30 mouse cellular contexts compared by ENCODE assay signal in the genomic region with DNA sequence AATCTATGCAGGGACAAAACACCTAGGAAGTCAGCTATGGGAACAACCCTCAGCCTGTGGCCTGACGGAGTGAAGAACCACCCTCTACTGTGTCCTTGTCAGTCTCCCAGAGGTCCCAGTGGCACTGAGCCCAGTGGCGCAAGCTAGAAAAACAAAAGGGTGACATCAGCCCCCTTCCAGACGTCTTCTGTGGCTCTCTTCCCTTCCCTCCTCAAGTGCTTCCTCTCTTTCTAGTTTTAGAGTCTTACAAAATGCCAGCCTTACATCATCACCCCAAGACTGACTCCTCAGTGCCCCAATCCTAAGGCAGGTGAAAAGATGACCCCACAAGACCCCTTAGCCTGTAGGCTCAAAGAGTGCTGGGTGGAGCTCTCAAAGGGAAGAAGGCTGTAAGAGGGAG. TPM values are rescaled to one million over a fixed set of nuclear protein-coding genes. Genes with fewer than 3 reads are reported as not detected.
"Had no signal": no experiment of that assay in that cellular context is flagged by ENCODE, and none has a peak within 500 bp of the region (broad histone marks: within the 10 kb centered on the region; RNA-seq: fewer than 3 reads in every experiment).

No protein-coding gene starts in this region.

- H3K4me3 ChIP-seq: heart, adult 2 months; heart, embryonic 13.5 days; heart, embryonic 15.5 days; kidney, embryonic 15.5 days; limb, embryonic 13.5 days; limb, embryonic 15.5 days; liver, embryonic 12.5 days had no signal

- H3K27ac ChIP-seq: heart, adult 2 months; heart, embryonic 13.5 days; heart, embryonic 15.5 days; hindbrain, embryonic 14.5 days; kidney, embryonic 15.5 days; kidney, postnatal 0 days; limb, embryonic 13.5 days; limb, embryonic 15.5 days; liver, embryonic 12.5 days; liver, embryonic 14.5 days had no signal

- ATAC-seq: intestine, embryonic 16.5 days; liver, embryonic 12.5 days had no signal

- H3K9me3 ChIP-seq: heart, embryonic 13.5 days; heart, embryonic 15.5 days; kidney, embryonic 15.5 days; limb, embryonic 13.5 days; limb, embryonic 15.5 days; liver, embryonic 12.5 days had no signal

- DNase-seq: gastrocnemius, postnatal 10 days; gastrocnemius, postnatal 25 days; heart, adult 11 months; heart, adult 2 months; heart, postnatal 14 days; heart, postnatal 36 days; kidney, adult 11 months; kidney, adult 2 months; kidney, adult 9 months; kidney, postnatal 14 days; kidney, postnatal 36 days had no signal

- H3K4me2 ChIP-seq: heart, embryonic 11.5 days; heart, embryonic 13.5 days; heart, embryonic 15.5 days; hindbrain, embryonic 14.5 days; kidney, embryonic 15.5 days; limb, embryonic 13.5 days; limb, embryonic 15.5 days; liver, embryonic 12.5 days had no signal

- H3K36me3 ChIP-seq: heart, embryonic 13.5 days; heart, embryonic 15.5 days; kidney, embryonic 15.5 days; limb, embryonic 13.5 days; limb, embryonic 15.5 days; liver, embryonic 12.5 days had no signal

- H3K4me1 ChIP-seq: heart, embryonic 13.5 days; heart, embryonic 15.5 days; liver, embryonic 12.5 days had no signal

- H3K9ac ChIP-seq: heart, embryonic 13.5 days; heart, embryonic 15.5 days; hindbrain, embryonic 14.5 days; kidney, embryonic 15.5 days; limb, embryonic 13.5 days; limb, embryonic 15.5 days; liver, embryonic 12.5 days; liver, embryonic 14.5 days had no signal

RNA-seq across cellular contexts. Expression of a gene that starts 20.1 kb away (rescaled TPM):
- total RNA-seq: gastrocnemius, adult 18-20 months; gastrocnemius, postnatal 25 days; gastrocnemius, postnatal 4 days; heart, adult 2 months; heart, postnatal 14 days; heart, postnatal 36 days; hematopoietic stem cell, adult 5-6 weeks; liver, adult 2 months had no signal
- polyA plus RNA-seq: heart, adult 2 months; heart, embryonic 13.5 days; heart, embryonic 15.5 days; heart, postnatal 0 days; intestine, embryonic 14.5 days; intestine, embryonic 16.5 days; kidney, adult 2 months; kidney, postnatal 0 days; limb, embryonic 11.5 days; limb, embryonic 13.5 days; limb, embryonic 15.5 days; liver, adult 2 months; liver, embryonic 12.5 days; liver, embryonic 16.5 days had no signal
